In genomic region chr7:67027696-67028095, GRCm38 (mm10) we compare ENCODE assay signal across 13 mouse cellular contexts.
"Had no signal": no experiment of that assay in that cellular context is flagged by ENCODE, and none has a peak within 500 bp of the region (broad histone marks: within the 10 kb centered on the region; RNA-seq: fewer than 3 reads in every experiment).

No protein-coding gene starts in this region.

- H3K9ac ChIP-seq: liver, embryonic 12.5 days; lung, embryonic 14.5 days; midbrain, embryonic 12.5 days; neural tube, embryonic 13.5 days had no signal

- H3K4me2 ChIP-seq: liver, embryonic 12.5 days; lung, embryonic 14.5 days; midbrain, embryonic 12.5 days; neural tube, embryonic 13.5 days had no signal

- H3K27ac ChIP-seq: liver, embryonic 12.5 days; midbrain, embryonic 12.5 days; neural tube, embryonic 13.5 days had no signal

- H3K4me3 ChIP-seq: liver, embryonic 12.5 days; megakaryocyte, embryonic 14.5 days; midbrain, embryonic 12.5 days; neural tube, embryonic 13.5 days had no signal

- DNase-seq: kidney, postnatal 25 days; layer of hippocampus, postnatal 36 days; lung, embryonic 14.5 days; lung, postnatal 10 days; lung, postnatal 4 days; right cerebral cortex, postnatal 14 days; thymus, adult 18-20 months; thymus, postnatal 14 days had no signal

- ATAC-seq: liver, embryonic 12.5 days; midbrain, embryonic 16.5 days had no signal

- H3K9me3 ChIP-seq: liver, embryonic 12.5 days; midbrain, embryonic 12.5 days; neural tube, embryonic 13.5 days had no signal

- H3K36me3 ChIP-seq: liver, embryonic 12.5 days; midbrain, embryonic 12.5 days; neural tube, embryonic 13.5 days had no signal

- H3K4me1 ChIP-seq: megakaryocyte, embryonic 14.5 days; midbrain, embryonic 12.5 days; neural tube, embryonic 13.5 days had no signal

- H3K27me3 ChIP-seq: liver, embryonic 12.5 days; megakaryocyte, embryonic 14.5 days; midbrain, embryonic 12.5 days; neural tube, embryonic 13.5 days had no signal
